Mouse (Mus musculus): Measurements from ENCODE around the gene 4932438A13Rik. TPM values are rescaled to one million over a fixed set of nuclear protein-coding genes. Genes with fewer than 3 reads are reported as not detected.
A peak's percentile ranks its signal among the peaks of the same experiment; 100 is the strongest.

Gene 4932438A13Rik
- 10 to 100 TPM; 52.6 to 74.6 TPM for polyA plus RNA-seq (2017; shearing (Covaris generic))

GRCm38 (mm10) chr3:36862721-36863275 lies at the start of gene 4932438A13Rik:
TSS of gene 4932438A13Rik (plus strand) at chr3:36863104.
- peak; percentile 70 for ATAC-seq

- no peak for ATAC-seq
Measured at GRCm38 (mm10) chr3:36816633-36817032, 46.3 kb upstream of the 4932438A13Rik start.

- no peak for ATAC-seq
Measured at GRCm38 (mm10) chr3:36819402-36819801, 43.5 kb upstream of the 4932438A13Rik start.

DNA sequence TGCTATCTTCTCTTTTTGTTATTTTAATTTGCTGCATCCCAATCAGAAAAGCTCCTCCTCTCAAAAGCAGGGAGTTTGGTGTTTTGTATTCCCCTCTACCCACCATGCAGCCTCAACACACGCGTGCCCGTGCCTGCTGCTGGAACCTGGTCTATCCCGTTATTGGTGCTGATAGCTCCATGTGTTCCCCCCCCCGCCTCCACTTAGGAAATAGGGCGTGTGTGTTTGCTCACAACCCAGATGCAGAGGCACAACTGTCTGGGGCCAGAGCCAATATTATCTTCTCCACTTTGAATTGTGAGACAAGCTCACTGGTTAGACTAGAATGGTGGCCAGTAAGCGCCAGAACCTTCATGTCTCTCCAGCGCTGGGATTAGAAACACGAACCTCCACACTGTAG lies 41.9 kb upstream of the 4932438A13Rik start:
- no peak for ATAC-seq

DNA sequence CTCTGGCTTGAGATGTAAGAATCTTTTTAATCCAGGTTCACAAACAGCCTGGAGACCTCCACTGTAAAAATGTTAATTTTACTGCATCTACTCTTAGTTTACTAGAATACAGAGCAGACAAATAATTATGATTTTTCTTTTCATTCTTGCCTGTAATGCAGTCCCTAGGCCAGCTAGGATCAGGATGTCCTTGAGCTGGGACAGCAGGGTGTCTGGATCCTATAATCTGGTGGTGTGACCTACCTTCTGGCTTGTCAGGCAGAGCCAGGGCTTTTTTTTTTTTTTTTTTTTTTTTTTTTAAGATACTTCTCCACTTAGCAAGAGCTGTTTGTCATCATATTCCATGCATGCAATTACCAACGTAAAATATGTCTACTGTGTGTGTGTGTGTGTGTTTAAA lies 37.8 kb upstream of the 4932438A13Rik start:
- ATAC-seq, result no peak

DNA sequence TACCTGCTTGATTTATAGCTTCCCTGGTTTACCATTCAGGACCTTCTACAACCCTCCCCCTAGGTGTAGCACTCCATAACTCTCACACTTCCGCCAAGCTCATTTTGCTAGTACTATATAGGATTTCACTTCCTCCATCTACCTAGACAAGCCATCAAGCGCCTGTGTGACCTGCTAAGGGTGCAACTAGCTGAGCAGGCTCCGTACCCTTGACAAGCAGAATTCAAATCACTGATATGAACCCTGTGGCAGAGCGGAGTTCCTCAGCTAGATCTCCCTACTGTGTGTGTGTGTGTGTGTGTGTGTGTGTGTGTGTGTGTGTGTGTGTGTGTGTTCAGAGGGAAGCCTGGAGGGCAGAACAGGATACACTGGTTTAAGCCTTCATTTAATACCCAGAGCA lies 37.4 kb upstream of the 4932438A13Rik start:
- no peak for ATAC-seq

DNA sequence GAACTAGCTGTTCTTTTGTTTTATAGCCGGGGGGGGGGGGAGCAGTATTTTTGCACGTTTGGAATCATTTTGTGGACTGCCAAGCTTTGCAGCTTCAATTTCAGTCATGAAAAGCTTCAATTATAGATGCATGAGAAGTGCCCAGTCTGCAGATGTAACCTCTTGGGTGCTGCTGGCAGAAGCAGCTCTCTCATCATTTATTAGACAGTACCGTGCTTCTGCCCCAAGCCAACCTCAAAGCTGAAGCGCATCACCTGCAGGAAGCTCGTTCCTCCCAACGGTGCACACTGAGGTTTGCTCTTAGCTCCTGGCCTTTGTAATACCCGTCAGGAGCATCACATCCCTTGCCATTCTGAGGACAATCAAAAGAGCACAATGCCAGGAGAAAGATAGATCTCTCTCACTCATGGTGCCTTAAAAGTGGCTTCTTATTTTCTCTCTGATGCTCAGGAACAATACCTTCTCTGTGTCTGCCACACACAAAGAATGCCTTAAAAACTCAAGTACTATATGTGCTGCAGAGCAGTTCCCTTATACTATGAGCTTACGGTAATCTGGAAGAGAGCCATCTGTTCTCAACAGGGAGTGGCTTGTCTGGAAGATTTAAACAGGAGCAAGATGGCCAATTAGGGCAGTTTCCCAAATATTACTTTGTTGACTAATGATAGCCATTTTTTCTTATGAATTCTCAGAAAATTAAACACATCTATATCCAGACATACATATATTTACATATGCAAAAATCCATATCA lies 35.5 kb upstream of the 4932438A13Rik start:
- no peak for ATAC-seq

DNA sequence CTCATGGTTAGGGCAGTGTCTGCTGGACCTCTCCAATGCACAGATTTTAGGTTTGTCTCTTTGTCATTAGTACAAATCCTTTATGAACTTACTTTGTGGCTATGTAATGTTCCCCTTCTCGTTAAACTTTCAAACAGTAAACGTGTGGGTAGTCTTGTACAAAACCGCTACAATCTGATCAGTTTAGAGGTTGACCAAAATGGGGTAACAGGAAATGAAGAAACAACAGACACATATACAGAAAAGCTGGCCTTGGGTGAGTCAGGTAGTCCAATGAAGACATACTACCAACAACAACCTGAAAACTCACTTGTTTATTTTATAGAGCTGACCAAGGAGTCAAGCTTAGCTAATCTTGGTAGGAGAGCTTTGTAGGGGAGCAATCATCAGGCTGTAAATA lies 32.7 kb upstream of the 4932438A13Rik start:
- ATAC-seq, result no peak

GRCm38 (mm10) chr3:36834426-36834825 lies 28.5 kb upstream of the 4932438A13Rik start:
- ATAC-seq, result no peak

- ATAC-seq, result peak; percentile 54
Measured at GRCm38 (mm10) chr3:36834832-36835231, 28.1 kb upstream of the 4932438A13Rik start.

- ATAC-seq, result no peak
Measured at GRCm38 (mm10) chr3:36835525-36836203, 27.2 kb upstream of the 4932438A13Rik start.

DNA sequence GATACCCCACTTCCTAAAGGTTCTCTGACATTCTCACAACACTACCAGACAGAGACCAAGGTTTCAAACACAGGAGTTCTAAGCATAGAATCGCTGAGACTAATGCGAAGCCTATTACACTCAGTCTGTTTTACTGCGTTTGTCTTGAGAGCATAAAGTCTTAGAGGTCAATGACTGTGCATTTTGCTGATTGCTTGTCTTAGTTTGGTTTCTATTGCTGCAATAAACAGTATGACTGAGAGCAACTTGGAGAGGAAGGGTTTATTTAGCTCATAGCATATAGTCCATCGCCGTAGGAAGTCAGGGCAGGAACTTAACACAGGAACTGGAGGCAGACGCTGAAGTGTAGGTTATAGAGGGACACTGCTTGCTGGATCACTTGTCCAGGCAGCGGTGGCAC lies 26.1 kb upstream of the 4932438A13Rik start:
- no peak for ATAC-seq

DNA sequence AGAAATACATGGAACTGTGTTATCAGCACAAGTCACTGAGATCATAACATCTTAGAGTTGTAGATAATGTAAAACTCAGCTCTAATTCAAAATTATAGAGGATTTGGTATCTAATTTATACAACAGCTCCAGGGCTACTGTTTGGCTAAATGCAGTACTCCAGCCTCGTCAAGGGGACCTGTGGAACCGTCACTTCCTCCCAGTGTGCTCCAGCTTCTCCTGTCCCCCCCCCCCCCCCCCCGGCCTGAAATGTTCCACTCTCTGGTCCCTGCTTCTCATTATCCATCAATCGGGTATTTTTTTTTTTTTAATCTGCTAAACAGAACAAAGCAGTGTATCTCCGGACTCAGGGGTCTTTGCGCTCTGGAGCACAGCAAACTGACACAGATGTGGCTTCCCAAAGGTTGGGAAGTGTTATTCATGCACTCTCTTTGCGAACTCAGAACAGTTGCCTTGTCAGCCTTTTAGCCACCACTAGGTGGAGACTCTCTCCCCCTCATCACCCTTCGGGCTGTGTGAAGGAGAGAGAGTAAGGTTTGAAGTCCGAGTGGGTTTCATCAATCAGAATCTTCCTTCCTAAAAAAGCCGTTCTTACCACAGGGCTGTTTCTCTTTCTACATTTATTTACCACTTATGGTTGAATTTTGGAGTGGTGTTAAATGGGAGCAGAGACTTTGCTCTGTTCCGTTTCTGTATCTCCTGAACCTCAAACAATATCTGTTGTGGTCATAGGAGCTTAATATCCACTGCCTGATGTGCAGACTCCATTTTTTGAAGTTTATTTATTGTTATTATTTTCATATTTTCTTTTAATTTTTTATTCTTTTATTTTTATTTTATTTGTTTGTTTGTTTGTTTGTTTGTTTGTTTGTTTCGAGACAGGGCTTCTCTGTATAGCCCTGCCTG lies 22.0 kb upstream of the 4932438A13Rik start:
- peak; percentile 92 for ATAC-seq

- ATAC-seq, result peak; percentile 96
Measured at GRCm38 (mm10) chr3:36853733-36854440, 9.0 kb upstream of the 4932438A13Rik start.

GRCm38 (mm10) chr3:36861411-36862410 lies 1.2 kb upstream of the 4932438A13Rik start:
- ATAC-seq, result peak; percentile 48

GRCm38 (mm10) chr3:36863427-36863826 lies 523 bp downstream of the 4932438A13Rik start:
- ATAC-seq, result peak; percentile 9

DNA sequence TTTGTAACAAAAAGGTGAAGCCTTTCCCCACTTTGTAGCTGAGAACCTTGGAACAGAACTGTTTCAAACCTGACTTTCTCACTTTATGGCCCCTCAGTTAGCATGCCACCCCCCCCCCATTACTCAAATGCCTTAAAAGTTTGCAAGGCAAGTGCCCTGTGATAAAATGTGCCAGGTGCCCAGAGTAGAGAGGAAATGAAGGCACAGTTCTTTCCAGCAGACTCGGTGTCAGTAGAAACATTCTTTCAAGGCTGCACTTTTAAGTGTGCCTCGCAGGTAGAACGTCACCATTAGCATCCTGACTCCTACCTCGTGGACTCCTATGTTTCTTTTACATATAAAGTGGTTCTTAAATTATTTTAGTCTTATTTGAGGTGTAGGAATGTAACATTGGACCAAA lies 977 bp downstream of the 4932438A13Rik start:
- no peak for ATAC-seq

DNA sequence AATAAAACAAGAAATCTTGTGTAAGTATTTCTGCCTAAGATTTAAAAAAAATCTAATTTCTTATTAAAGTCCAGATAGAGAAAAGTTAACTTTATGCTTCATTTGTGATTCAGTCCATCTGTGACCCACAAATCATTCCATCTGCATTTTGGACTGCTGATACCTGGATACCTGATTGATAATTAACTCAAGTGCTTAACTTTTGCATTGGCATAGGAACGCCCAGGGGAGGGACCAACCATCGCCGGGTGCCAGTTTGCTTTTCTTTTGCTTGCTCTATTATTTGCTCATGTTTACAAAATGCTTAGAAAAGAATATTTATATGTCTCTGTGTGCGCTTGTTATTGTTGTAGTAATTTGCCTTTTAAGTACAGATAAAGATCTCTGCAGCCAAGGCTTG lies 1.6 kb downstream of the 4932438A13Rik start:
- ATAC-seq, result no peak

- no peak for ATAC-seq
Measured at GRCm38 (mm10) chr3:36905372-36905771, 42.5 kb downstream of the 4932438A13Rik start.

DNA sequence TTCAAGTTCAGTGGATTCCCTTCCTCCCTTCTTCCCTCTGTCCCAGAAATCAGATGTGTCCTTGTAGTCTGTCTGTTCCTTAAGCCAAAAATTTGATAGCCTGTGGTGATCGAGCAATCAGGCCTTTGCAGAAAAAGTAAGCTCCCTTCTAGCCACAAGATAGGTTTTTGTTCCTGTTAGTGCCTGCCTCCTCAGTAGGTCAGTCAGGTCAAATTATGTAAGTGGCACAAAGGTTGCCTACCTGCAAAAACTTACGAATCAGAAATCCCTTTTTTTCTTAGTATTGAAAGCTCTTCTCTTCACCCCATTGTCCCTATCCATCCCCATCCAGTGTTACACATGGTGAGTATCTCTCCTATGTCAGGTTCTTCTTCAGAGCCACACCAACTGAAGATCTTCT lies 54.9 kb downstream of the 4932438A13Rik start:
- no peak for ATAC-seq

DNA sequence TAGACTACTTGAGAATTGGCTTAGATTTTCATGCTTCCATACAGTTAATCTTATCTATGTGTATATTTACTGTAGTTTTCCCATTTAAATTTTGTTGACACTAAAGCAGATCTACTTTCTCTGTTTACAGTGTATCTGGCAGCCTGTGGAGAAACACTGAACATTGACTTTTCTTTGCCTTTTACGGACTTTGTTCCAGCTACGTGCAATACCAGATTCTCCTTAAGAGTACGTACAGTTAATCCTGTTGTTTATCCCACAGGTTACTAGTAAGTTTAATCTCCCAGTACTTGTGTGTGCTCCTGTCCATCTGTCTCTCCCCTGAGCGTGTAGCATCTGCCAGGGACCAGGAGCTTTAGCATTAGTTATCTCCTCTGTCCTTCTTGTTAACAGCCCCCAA lies 55.4 kb downstream of the 4932438A13Rik start:
- ATAC-seq, result no peak

Data from activated CD4-positive, CD25-positive, alpha-beta regulatory T cell, adult 4 months (primary cell).